Mouse (Mus musculus): ENCODE data around the gene Ltbp3. TPM values are rescaled to one million over a fixed set of nuclear protein-coding genes. Genes with fewer than 3 reads are reported as not detected.
A peak's percentile ranks its signal among the peaks of the same experiment; 100 is the strongest.

The Ltbp3 gene
- polyA plus RNA-seq, 1 experiment, result 11.4 TPM

GRCm38 (mm10) chr19:5722848-5723425, 17.8 kb upstream of the Ltbp3 start:
- H3K27ac ChIP-seq (ENCODE audit: insufficient read depth, low read depth, low read length), result peak overlapping the region; percentile 85
- TF ChIP-seq POLR2A (IDR thresholded peaks at IDR 0.05; ENCODE audit: borderline replicate concordance, low read depth, low read length) (no peak), CTCF (IDR thresholded peaks at IDR 0.05; ENCODE audit: low read depth, low read length) (no peak)
- peak overlapping the region; percentile 58 for H3K4me3 ChIP-seq (ENCODE audit: insufficient read depth, low read length)
- H3K4me1 ChIP-seq (ENCODE audit: control insufficient read depth, insufficient read depth, low read length), result peaks cover 23% of the 10 kb centered on the region

DNA sequence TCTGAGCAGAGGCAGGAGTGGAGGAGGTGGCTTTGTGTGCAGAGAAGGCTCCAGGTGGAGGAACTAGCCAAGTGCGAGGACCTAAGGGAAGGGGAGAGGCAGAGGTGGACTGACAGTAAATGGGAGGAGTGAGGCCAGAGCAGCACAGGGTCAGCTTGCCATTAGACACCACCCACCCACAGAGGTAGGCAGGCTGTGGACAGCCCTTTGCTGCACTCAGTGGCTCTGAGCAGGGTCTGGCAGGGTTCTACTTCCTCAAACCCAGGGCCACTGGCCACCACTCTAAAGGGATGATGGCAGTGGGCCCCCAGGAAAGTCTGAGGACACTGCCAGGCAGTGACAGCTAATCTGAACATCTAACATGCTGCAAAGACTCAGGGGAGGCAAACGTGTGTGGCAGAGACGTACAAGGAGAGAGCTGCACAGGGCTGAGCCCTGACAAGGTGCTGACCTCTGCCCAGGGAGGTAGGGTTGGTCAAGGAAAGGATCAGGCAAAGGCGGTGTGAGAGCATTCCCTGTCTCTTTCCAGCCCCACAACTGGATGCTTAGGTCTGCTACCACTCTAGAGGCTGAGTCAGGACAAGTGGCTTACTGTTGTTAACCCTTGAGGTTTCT, 16.7 kb upstream of the Ltbp3 start:
- peaks cover 23% of the 10 kb centered on the region for H3K4me1 ChIP-seq (ENCODE audit: control insufficient read depth, insufficient read depth, low read length)
- peak overlapping the region; percentile 85 for H3K27ac ChIP-seq (ENCODE audit: insufficient read depth, low read depth, low read length)
- H3K4me3 ChIP-seq (ENCODE audit: insufficient read depth, low read length), result peak overlapping the region; percentile 58
- TF ChIP-seq POLR2A (IDR thresholded peaks at IDR 0.05; ENCODE audit: borderline replicate concordance, low read depth, low read length), result no peak
- TF ChIP-seq CTCF (IDR thresholded peaks at IDR 0.05; ENCODE audit: low read depth, low read length), result no peak

GRCm38 (mm10) chr19:5724549-5724941, 16.2 kb upstream of the Ltbp3 start:
- peak overlapping the region; percentile 97 for H3K27ac ChIP-seq (ENCODE audit: insufficient read depth, low read depth, low read length)
- peaks cover 23% of the 10 kb centered on the region for H3K4me1 ChIP-seq (ENCODE audit: control insufficient read depth, insufficient read depth, low read length)
- TF ChIP-seq CTCF (IDR thresholded peaks at IDR 0.05; ENCODE audit: low read depth, low read length) (no peak), POLR2A (IDR thresholded peaks at IDR 0.05; ENCODE audit: borderline replicate concordance, low read depth, low read length) (0 out of 2 replicates have a peak, but pooled peaks have one; percentile 27)
- H3K4me3 ChIP-seq (ENCODE audit: insufficient read depth, low read length), result peak overlapping the region; percentile 86

DNA sequence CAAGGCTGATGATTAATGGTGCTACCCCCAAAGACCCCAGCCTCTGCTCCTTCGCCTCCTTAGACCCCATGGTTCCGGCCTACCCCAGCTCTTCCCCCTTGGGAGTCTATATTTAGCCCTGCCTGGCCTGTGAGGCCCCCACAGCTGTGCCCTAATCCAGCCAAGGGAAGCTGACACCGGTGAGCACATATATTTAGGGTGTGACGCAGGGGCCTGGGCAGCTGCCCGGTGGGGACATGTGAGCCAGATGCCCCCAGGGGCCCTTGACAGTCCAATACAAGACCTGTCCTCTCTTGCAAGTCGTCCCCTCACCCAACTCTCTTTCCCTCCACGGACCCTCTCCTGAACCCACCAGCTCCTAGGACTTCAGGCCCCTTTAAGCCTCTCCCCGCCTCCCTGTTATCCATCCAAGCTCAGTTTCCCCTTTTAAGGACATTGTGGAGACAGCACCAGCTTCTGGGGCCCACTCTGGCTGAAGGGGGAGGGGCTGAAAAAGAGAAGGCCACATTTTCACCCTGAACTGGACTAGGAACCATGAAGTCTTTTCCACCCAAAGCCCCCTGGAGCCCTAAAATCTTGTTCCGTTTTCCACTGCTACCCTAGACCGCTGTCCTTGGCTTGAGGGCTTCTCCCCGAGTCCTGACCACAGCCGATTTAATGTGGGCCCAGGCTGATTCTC, 15.5 kb upstream of the Ltbp3 start:
- Histone ChIP-seq H3K4me1 (ENCODE audit: control insufficient read depth, insufficient read depth, low read length) (peaks cover 27% of the 10 kb centered on the region), H3K27ac (ENCODE audit: insufficient read depth, low read depth, low read length) (peak overlapping the region; percentile 97), H3K4me3 (ENCODE audit: insufficient read depth, low read length) (peak overlapping the region; percentile 86)
- TF ChIP-seq POLR2A (IDR thresholded peaks at IDR 0.05; ENCODE audit: borderline replicate concordance, low read depth, low read length) (no peak), CTCF (IDR thresholded peaks at IDR 0.05; ENCODE audit: low read depth, low read length) (no peak)

- peak within 1 kb of the TSS; percentile 97 for H3K27ac ChIP-seq (ENCODE audit: insufficient read depth, low read depth, low read length)
- peaks cover 27% of the 10 kb centered on the region for H3K4me1 ChIP-seq (ENCODE audit: control insufficient read depth, insufficient read depth, low read length)
- TF ChIP-seq CTCF (IDR thresholded peaks at IDR 0.05; ENCODE audit: low read depth, low read length), result no peak; the same call in 1 of the 2 replicates
- TF ChIP-seq POLR2A (IDR thresholded peaks at IDR 0.05; ENCODE audit: borderline replicate concordance, low read depth, low read length), result no peak
- H3K4me3 ChIP-seq (ENCODE audit: insufficient read depth, low read length), result peak within 1 kb of the TSS; percentile 86
Measured at GRCm38 (mm10) chr19:5725767-5726515, 14.8 kb upstream of the Ltbp3 start, which contains the start of gene Ehbp1l1. Gene Ehbp1l1, minus strand, starts transcription at chr19:5726317.

DNA sequence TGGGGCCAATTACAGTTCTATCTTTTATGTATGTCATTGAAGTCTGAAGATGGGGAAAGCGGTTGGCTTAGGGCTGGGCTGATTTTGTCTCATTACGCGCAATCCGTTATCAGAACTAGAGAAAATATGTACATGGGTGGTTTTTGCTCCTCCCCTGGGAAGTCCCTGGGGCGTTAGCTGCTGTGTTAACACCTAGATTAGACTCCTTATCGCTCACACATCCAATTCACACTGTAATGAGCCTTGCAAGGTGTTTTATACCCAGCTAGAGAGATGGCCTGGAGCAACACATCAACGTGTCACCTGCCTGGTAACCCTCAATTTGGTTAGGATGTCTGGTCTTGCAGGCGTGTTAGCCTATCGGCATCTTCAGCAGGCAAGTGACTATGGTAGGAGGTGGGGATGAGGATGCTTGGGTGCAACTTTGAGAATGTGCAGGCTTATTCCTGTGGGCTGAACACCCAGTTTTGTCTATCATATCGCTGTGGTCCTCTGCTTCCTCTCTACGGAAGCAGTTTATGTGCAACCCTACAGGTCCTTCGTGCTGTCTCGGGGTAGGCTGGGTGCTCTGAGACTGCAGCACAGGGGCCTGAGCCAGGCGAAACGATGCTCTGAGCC, 13.6 kb upstream of the Ltbp3 start:
- H3K27ac ChIP-seq (ENCODE audit: insufficient read depth, low read depth, low read length), result peak overlapping the region; percentile 87
- peak overlapping the region; percentile 86 for H3K4me3 ChIP-seq (ENCODE audit: insufficient read depth, low read length)
- peaks cover 30% of the 10 kb centered on the region for H3K4me1 ChIP-seq (ENCODE audit: control insufficient read depth, insufficient read depth, low read length)
- TF ChIP-seq CTCF (IDR thresholded peaks at IDR 0.05; ENCODE audit: low read depth, low read length) (no peak), POLR2A (IDR thresholded peaks at IDR 0.05; ENCODE audit: borderline replicate concordance, low read depth, low read length) (no peak)

GRCm38 (mm10) chr19:5727701-5728100, 13.0 kb upstream of the Ltbp3 start:
- peaks cover 24% of the 10 kb centered on the region for H3K4me1 ChIP-seq (ENCODE audit: control insufficient read depth, insufficient read depth, low read length)

GRCm38 (mm10) chr19:5728631-5729443, 11.9 kb upstream of the Ltbp3 start:
- peaks cover 17% of the 10 kb centered on the region; the same call in 1 of the 2 replicates for H3K4me1 ChIP-seq (ENCODE audit: control insufficient read depth, insufficient read depth, low read length)
- H3K27ac ChIP-seq (ENCODE audit: insufficient read depth, low read depth, low read length), result peak overlapping the region; percentile 87
- TF ChIP-seq POLR2A (IDR thresholded peaks at IDR 0.05; ENCODE audit: borderline replicate concordance, low read depth, low read length) (no peak), CTCF (IDR thresholded peaks at IDR 0.05; ENCODE audit: low read depth, low read length) (no peak)
- H3K4me3 ChIP-seq (ENCODE audit: insufficient read depth, low read length), result peak overlapping the region; percentile 96

More at GRCm38 (mm10) chr19:5727701-5728100, 13.0 kb upstream of the Ltbp3 start:
- no peak for TF ChIP-seq POLR2A (IDR thresholded peaks at IDR 0.05; ENCODE audit: borderline replicate concordance, low read depth, low read length)
- peak; percentile 79 for TF ChIP-seq CTCF (IDR thresholded peaks at IDR 0.05; ENCODE audit: low read depth, low read length)
- Histone ChIP-seq H3K27ac (ENCODE audit: insufficient read depth, low read depth, low read length) (peak overlapping the region; percentile 87), H3K4me3 (ENCODE audit: insufficient read depth, low read length) (peak overlapping the region; percentile 96)

Measured in bone marrow macrophage, adult 2 months (primary cell).